Mouse (Mus musculus) brain, embryonic 14.5 days (tissue): ENCODE measurements around the gene 0610040J01Rik. TPM values are rescaled to one million over a fixed set of nuclear protein-coding genes. Genes with fewer than 3 reads are reported as not detected.
A peak's percentile ranks its signal among the peaks of the same experiment; 100 is the strongest.

ENCODE experiments used
- DNase-seq: peaks from one replicate; pipeline ENCODE4 v3.0.0-alpha.2; 2011; ENCODE audit warnings: low read depth
- CTCF ChIP-seq: fragments of 200-500 bp; IDR thresholded peaks from 2 replicates; pipeline ENCODE4 v1.5.1; 2012; ENCODE audit warnings: inconsistent platforms, mild to moderate bottlenecking, moderate library complexity, borderline replicate concordance; ENCODE audit not compliant: insufficient read depth, insufficient read length; ENCODE audit errors: extremely low read depth
- POLR2A ChIP-seq: fragments of 200-500 bp; IDR thresholded peaks from 2 replicates; pipeline ENCODE4 v1.6.1; 2012; ENCODE audit warnings: mild to moderate bottlenecking, inconsistent platforms, borderline replicate concordance; ENCODE audit not compliant: poor library complexity, insufficient read depth, insufficient read length, severe bottlenecking; ENCODE audit errors: extremely low read depth
- polyA plus RNA-seq: library from polyadenylated mRNA; depleted of rRNA; stranded (reverse); fragments of >200 nt; gene quantifications from 2 replicates; pipeline ENCODE4 v1.2.3, GENCODE M21; 2012

Gene 0610040J01Rik
- polyA plus RNA-seq, 1 experiment, result 2.0 TPM

DNA sequence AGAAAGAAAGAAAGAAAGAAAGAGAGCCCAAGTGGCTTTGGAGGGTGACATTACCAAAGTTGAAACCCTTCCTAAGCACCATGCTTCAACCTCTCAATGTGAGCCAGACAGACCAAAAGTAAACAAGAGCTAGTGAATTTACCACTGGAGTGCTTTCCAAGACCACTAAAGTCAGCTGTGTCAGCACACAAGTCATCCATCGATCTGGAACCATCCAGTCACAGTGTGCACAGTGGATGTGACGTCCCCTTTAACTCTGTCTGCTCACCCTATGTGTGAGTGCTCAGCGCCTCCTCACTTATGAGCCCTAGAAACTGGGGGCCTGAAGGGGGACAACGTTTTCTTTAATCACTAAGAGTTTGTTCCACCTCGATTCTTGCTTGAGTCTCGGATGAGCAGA, 7.4 kb downstream of the 0610040J01Rik start:
- DNase-seq, result no peak
- TF ChIP-seq POLR2A (no peak), CTCF (no peak)

DNA sequence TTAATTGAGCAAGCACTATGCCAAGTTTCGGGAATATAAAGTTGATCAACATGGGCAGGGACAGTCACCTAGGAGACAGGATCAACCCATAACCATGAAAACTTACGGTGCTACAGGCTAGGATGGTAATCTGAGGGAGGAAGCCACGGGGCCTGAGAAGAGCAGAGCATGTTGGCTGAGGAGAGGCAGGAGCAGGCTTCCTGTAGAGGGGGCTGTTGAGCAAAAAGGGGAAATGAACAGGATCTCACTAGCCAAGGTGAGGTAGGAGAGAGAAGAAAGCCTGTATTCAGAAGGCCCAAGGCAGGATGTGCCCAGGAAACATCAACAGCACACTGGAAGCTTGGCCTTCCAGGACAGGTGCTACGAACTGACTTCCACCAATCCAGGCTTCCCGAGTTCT, 9.0 kb downstream of the 0610040J01Rik start:
- no peak for TF ChIP-seq POLR2A
- no peak for TF ChIP-seq CTCF
- no peak for DNase-seq

DNA sequence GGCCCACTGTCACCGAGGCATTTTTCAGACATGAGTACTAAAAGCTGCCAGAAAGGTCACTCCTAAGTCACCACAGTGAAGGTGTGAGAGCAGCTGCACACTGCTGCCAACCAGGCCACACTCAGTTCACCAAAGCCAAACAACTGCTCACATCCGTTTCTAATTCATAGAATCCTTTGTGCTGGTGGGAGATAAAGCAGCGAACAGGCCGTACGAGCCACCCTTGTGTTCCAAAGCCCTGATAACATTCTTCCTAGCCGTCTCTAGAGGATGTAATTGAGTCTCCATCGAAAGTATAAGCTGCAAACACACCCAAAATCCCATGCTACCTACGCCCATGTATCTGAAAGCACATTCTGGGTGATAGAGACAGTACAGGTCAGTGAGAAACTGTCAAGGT, 9.7 kb downstream of the 0610040J01Rik start:
- TF ChIP-seq CTCF (no peak), POLR2A (no peak)

DNA sequence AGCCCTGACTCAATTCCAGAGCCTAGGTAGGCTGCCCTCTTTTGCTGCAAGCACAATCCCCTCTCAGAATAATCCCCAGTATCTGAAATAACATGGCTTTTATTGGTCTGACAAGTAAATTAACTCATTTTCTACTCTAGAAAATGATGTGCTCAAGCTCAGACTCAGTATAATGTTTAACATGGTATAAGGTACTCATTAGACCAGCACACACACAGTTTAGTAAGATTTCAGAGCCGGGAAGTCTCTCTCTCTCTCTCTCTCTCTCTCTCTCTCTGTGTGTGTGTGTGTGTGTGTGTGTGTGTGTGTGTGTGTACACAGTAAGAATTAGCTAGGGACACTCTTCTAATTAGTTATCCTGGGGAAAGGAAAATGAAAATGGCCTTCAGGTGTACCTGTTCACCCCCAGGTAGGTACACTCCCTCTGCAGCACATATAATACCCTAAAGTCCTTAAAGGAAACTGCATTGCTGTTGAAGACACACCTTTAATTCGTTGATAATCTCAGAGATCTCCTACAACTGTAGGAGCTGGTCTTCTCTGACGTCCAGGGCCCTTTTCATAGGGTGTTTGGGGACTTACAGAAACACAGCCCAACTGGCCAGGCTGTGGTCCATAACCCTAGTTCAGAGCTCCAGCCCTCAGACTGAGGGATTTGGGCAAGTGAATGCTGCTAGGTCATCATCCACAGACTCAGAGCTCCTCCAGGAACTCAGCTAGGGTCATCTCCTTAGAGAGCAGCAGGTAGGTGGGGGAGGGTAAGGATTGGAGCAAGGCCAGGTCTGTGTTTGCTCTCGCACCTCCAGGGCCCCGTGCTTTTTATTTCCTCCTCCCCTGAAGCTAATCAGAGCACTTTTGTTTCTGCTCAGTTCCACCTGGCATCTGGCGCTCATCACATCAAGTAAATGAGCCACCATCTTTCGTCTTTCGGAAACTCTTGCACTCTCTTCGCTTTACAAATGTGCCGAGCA, 11.5 kb downstream of the 0610040J01Rik start:
- TF ChIP-seq CTCF (no peak), POLR2A (no peak)

More for the DNA sequence above, 9.7 kb downstream of the 0610040J01Rik start:
- DNase-seq, result no peak

DNA sequence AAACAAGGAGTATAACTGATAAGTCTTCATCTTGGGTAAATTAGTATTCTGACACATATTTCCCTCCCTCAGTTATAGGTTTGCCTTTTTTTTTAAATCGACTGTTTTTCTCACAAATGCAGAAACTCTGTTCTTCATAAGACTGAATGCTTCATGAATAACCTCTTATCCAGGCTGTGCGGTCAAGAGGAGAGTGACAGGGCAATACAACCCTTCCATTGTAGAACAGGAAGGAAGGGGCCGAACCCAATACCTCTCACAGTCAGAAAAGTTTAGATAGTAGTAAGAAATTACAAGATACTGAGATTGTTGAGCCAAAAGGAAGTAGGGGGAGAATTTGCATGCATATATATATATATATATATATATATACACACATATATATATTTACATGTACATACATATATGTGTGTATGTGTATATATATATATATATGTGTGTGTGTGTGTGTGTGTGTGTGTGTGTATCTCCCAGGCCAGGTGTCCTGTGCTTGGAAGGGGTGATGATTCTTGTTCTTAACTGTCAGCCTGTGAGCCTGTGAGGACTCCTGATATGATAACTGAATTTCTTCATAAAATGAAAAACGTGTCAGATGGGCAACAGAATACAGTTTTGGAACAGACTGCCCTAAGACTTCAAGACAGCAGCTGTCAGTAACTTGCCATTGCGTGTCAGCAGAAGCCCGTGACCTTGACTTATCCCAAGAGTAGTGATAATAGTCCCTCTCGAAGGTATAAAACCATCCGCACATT, 12.6 kb downstream of the 0610040J01Rik start:
- DNase-seq, result no peak
- TF ChIP-seq CTCF (no peak), POLR2A (no peak)

More for the DNA sequence above, 11.5 kb downstream of the 0610040J01Rik start:
- peak; percentile 30 for DNase-seq

DNA sequence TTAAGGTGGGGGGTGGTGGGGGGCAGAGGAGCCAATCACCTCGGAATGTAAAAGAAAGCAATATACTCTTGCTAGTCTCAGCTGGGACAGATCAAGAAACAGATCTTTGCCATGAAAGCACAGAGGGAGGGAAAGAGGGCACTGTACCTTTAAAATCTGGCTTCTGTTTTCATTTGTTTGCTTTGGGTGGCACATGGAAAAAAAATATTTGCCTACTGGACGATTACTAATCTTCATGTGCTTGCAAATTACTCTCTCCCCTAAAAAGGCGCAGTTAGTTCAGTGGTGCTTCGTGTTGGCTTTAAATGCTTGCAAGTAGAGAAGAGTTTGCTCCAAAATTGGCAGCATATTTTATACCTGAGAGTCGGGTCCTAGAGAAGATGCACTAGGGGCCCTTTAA, 13.7 kb downstream of the 0610040J01Rik start:
- TF ChIP-seq POLR2A, result no peak
- TF ChIP-seq CTCF, result no peak
- no peak for DNase-seq

DNA sequence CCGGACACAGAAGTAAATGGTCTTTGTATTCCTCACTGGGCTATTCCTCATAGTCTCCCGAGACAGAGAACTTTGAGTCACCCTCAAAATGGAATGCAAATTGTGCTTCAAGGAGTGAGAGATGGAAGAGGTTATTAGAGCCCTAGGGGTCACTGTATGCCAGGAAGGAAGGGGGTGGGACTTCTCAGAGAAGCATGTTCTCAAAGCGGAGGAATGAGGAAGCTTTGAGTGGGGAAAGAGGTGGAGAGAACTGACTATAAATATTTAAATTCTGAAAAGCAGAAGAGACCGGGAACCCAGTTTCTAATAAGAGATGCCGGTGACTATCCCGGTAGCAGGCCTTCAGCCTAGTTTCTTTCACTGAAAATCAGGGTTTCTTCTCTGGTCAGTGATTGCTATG, 14.8 kb downstream of the 0610040J01Rik start:
- no peak for DNase-seq

DNA sequence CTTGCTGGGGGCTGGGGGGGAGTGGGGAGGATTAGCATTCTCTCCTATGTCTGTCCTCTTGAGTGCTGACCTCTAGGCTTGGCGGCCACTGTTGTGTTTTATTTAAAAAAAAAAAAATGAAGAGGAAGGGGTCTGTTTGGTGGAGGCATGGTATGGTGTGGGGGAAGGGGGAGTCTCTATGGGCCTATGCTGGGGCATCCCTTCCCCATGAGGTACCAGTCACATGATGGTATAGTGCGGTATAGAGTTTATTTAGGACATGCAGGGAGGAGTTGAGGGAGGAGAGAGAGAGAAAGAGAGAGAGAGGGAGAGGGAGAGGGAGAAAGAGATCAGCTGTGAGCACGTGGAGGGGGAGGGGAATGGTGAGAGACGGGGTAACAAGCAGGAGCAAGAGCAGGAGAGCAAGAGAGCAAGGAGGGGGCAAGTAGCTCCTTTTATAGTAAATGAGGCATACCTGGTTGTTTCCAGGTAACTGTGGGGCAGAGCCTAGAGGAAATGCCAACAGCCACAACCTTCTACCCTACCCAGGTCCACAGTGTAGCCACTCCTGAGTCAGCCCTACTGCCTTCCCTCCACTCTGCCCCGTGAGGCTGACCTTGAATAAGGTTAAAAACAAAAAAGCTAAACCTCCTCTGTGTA, 15.4 kb downstream of the 0610040J01Rik start:
- no peak for DNase-seq
- no peak for TF ChIP-seq CTCF
- no peak for TF ChIP-seq POLR2A

More for the DNA sequence above, 14.8 kb downstream of the 0610040J01Rik start:
- TF ChIP-seq CTCF, result no peak
- no peak for TF ChIP-seq POLR2A

DNA sequence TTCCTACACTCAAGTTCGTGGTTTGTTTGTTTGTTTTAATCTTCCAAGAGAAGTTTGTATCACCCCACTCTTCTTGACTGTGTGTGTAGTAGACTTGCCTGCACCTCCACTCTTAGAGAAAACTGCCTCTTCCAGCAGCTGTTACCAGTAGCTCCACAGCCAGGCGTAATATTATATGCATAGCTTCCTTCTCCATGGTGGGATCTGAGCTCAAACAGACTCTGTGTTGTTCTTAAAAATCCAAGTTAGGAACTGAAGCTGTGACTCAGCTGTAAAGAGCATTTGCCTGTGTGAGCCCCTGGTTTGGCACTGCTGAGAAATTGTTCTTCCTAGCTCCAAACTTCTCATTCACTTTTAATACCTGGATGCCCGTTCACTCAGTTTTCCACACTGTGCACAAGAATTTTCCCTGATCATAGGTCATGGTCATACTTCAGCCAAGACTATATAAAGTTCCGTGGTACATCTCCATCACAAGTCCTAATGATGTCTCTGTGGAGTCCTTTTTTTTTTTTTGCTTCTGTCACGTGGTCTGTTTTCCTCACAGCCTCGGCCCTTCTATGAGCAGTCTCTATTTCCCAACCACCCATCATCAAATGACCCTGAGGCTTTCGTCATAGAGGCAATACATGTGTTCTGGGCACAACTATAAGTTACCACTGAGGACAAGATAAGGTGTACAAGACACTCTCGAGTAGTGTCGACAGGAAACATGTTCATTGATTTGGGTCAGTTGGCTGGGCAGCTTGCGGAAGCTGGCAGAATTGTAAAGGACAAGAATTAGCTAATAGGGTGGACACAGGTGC, 16.4 kb downstream of the 0610040J01Rik start:
- no peak for DNase-seq
- no peak for TF ChIP-seq POLR2A
- no peak for TF ChIP-seq CTCF

DNA sequence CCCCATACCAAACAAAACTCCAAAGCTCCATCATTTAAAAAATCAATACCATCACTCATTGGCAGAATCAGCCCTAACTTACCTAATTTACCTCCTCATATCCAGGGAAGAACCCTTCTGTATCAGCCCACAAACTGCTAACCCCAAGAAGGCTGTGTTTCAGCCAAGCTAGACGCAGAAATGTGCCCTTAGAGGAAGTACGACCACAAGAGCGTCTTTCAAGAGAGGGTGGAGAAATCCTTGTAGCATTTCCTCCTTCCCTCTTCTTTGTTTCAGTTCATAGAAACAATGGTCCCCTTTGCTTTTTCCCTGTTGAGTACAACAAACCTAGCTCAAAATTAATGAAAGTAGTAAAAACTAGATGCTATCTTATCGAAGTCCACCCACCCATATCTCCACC, 18.9 kb downstream of the 0610040J01Rik start:
- no peak for DNase-seq
- TF ChIP-seq CTCF (no peak), POLR2A (no peak)
